Mouse (Mus musculus) lung, postnatal 0 days (tissue): ENCODE data around the gene Xbp1. TPM values are rescaled to one million over a fixed set of nuclear protein-coding genes. Genes with fewer than 3 reads are reported as not detected.
"Not testable (repeated sequence)": the region's sequence is repeated elsewhere in the genome, so short reads cannot be mapped to it uniquely, and the experiment has no call there.

ENCODE experiments used
- ATAC-seq: fragments of 200-750 bp; cut with Nextera tagmentation; 2 replicates; pipeline ENCODE4 v1.8.0; 2017; ENCODE audit warnings: moderate library complexity
- DNase-seq: peaks from one replicate; pipeline ENCODE4 v3.0.0-alpha.2; 2016; ENCODE audit warnings: low spot score
- H3K27ac ChIP-seq: fragments of 300-500 bp; sonication (generic); 2 replicates; pipeline ENCODE4 v1.5.1; 2014; ENCODE audit warnings: antibody characterized with exemption, mild to moderate bottlenecking, low read length, mixed read lengths
- H3K27me3 ChIP-seq: fragments of 300-500 bp; sonication (generic); replicated peaks from 2 replicates; pipeline ENCODE4 v1.6.1; 2014; ENCODE audit warnings: low read length, mixed read lengths; ENCODE audit not compliant: insufficient read depth
- H3K36me3 ChIP-seq: fragments of 300-500 bp; sonication (generic); 2 replicates; pipeline ENCODE4 v1.6.1; 2014; ENCODE audit warnings: low read length, mixed read lengths; ENCODE audit not compliant: insufficient read depth
- H3K4me1 ChIP-seq: fragments of 300-500 bp; sonication (generic); 2 replicates; pipeline ENCODE4 v1.6.1; 2014; ENCODE audit warnings: antibody characterized with exemption, low read depth, low read length, mixed read lengths; ENCODE audit not compliant: insufficient read depth
- H3K4me2 ChIP-seq: fragments of 300-500 bp; sonication (generic); replicated peaks from 2 replicates; pipeline ENCODE4 v1.6.1; 2014; ENCODE audit warnings: low read depth, mild to moderate bottlenecking, low read length, moderate library complexity, mixed read lengths
- H3K4me3 ChIP-seq: fragments of 300-500 bp; sonication (generic); 2 replicates; pipeline ENCODE4 v1.5.1; 2014; ENCODE audit warnings: low read depth, low read length
- H3K9ac ChIP-seq: fragments of 300-500 bp; sonication (generic); replicated peaks from 2 replicates; pipeline ENCODE4 v1.6.1; 2014; ENCODE audit warnings: low read depth, mild to moderate bottlenecking
- H3K9me3 ChIP-seq: fragments of 300-500 bp; sonication (generic); 2 replicates; pipeline ENCODE4 v1.6.1; 2016; ENCODE audit warnings: low read length, mixed read lengths
- CTCF ChIP-seq: IDR thresholded peaks from 2 replicates; pipeline ENCODE4 v1.5.1; 2016; ENCODE audit warnings: antibody characterized with exemption, mild to moderate bottlenecking
- EP300 ChIP-seq: IDR thresholded peaks from 2 replicates; pipeline ENCODE4 v1.6.1; 2016; ENCODE audit warnings: antibody characterized with exemption, mild to moderate bottlenecking, control low read depth
- WGBS: fragments of 180-500 bp; shearing (Covaris S2); extraction: QIAGEN DNeasy Blood & Tissue Kit; methylation state at CpG from one replicate; pipeline ENCODE4 v1.1.7; 2014; 5-methylcytosine and 5-hydroxymethylcytosine counted together
- polyA plus RNA-seq: library from polyadenylated mRNA; unstranded; fragments of >200 nt; fragmentation: Nextera tagmentation; extraction: Ambion mirVana; gene quantifications from 2 replicates; pipeline ENCODE4 v1.2.1, GENCODE M21; 2015

Gene Xbp1
- 211 and 242 TPM in 2 replicates for polyA plus RNA-seq

DNA sequence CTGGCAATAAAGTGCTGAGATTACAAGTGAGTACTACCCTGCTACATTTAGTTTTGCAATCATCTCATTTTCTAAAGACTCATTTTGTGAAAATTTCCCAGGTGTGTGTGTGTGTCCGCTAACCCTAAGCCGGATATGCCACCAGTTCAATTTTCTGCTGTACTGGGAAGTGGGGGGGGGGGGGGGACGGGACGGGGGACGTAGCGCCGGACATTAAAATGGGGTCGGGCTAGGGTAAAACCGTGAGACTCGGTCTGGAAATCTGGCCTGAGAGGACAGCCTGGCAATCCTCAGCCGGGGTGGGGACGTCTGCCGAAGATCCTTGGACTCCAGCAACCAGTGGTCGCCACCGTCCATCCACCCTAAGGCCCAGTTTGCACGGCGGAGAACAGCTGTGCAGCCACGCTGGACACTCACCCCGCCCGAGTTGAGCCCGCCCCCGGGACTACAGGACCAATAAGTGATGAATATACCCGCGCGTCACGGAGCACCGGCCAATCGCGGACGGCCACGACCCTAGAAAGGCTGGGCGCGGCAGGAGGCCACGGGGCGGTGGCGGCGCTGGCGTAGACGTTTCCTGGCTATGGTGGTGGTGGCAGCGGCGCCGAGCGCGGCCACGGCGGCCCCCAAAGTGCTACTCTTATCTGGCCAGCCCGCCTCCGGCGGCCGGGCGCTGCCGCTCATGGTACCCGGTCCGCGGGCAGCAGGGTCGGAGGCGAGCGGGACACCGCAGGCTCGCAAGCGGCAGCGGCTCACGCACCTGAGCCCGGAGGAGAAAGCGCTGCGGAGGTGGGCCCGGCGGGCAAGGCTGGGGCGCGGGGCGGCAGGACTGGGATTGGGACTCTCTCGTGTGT is at the start of gene Xbp1:
Gene Xbp1 (plus strand): TSS at position 248 of the 854 bp plus-strand sequence.
- Histone ChIP-seq H3K27me3 (no peaks in the 10 kb centered on the region), H3K9ac (peak within 1 kb of the TSS; percentile 100), H3K27ac (peak within 1 kb of the TSS; percentile 96), H3K36me3 (peaks cover 26% of the 10 kb centered on the region), H3K4me1 (peaks cover 11% of the 10 kb centered on the region; the same call in 1 of the 2 replicates), H3K4me3 (peak within 1 kb of the TSS; percentile 100), H3K9me3 (no peaks in the 10 kb centered on the region), H3K4me2 (peak within 1 kb of the TSS; percentile 55)
- ATAC-seq (peak; percentile 98), DNase-seq (peak; percentile 97)
- WGBS: under 1% methylated on average over 57 of the region's 72 CpGs
- no peak for TF ChIP-seq CTCF
- no peak for TF ChIP-seq EP300

DNA sequence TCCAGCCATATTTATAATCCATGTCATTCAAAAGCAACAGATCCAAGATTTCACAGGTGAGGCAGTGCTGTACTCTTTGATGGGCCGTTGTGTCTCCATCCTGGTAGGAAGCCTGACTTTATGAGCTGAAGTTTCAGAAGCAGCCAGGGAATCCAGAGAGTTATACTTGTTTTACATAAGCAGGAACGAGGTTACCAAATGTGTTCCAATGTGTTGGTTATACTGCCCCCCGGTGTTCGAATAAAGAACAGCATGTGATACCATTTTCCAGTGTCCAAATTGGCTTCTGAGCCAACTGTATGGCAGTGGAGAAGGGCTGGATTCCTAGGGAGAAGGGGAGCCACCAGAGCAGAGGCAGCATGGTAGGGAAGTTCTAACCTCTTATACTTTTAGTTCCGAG is 46.3 kb upstream of the Xbp1 start:
- ATAC-seq: no peak

DNA sequence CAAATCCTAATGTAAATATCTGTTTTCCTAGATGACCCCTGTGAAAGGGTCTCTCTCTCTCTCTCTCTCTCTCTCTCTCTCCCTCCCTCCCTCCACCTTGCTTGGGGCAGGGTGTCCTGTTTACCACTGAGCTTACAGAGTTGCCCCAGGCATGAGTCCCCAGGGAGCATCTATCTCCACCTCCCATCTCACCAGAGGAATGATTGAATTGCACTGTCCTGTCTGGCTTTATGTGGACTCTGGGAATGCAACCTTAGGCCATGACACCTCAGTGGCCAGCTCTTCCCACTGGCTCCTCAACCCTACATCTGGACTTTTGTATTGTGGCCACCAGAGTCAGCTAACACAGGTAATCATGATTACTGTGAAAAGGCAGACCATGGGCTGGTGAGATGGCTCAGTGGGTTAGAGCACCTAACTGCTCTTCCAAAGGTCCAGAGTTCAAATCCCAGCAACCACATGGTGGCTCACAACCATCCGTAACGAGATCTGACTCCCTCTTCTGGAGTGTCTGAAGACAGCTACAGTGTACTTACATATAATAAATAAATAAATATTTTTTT is 44.8 kb upstream of the Xbp1 start:
- H3K4me1 ChIP-seq, H3K27ac ChIP-seq, H3K36me3 ChIP-seq, DNase-seq, H3K9ac ChIP-seq, H3K4me3 ChIP-seq, H3K27me3 ChIP-seq, H3K4me2 ChIP-seq, H3K9me3 ChIP-seq, ATAC-seq: not testable (repeated sequence)
- WGBS: no CpG with 5 or more reads among the region's 2 CpGs

More for the DNA sequence above, 46.3 kb upstream of the Xbp1 start:
- Histone ChIP-seq H3K9ac (no peak overlapping the region), H3K4me2 (no peak overlapping the region), H3K9me3 (no peaks in the 10 kb centered on the region), H3K27ac (no peak overlapping the region), H3K27me3 (no peaks in the 10 kb centered on the region), H3K36me3 (no peaks in the 10 kb centered on the region), H3K4me3 (no peak overlapping the region), H3K4me1 (no peaks in the 10 kb centered on the region)
- TF ChIP-seq CTCF (peak; percentile 90), EP300 (no peak)
- WGBS: 22% methylated on average over 5 of the region's 5 CpGs
- peak; percentile 84 for DNase-seq

DNA sequence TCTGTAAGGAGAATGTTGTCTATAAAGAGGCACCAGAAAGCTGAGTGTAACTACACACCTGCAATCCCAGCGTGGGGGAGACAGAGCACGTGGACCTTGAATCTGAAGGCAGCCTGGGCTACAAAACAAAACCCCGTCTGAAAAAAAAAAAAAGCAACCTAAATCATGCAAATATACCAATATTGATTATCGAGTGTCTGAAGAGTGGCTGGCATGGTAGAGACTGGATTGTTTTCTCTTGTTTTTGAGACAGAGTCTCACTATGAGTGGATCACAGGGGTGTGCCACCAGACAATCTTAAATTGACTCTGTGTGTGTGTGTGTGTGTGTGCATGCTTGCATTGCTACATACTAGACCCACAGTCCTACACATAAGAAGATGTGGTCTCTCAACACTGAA is 43.7 kb upstream of the Xbp1 start:
- Histone ChIP-seq H3K9me3 (no peaks in the 10 kb centered on the region), H3K4me1 (no peaks in the 10 kb centered on the region), H3K9ac (no peak overlapping the region), H3K4me3 (no peak overlapping the region), H3K36me3 (no peaks in the 10 kb centered on the region), H3K27ac (no peak overlapping the region), H3K4me2 (no peak overlapping the region), H3K27me3 (no peaks in the 10 kb centered on the region)
- TF ChIP-seq CTCF (no peak), EP300 (no peak)
- ATAC-seq: no peak
- WGBS: 87% methylated on average over 4 of the region's 4 CpGs
- DNase-seq: no peak

DNA sequence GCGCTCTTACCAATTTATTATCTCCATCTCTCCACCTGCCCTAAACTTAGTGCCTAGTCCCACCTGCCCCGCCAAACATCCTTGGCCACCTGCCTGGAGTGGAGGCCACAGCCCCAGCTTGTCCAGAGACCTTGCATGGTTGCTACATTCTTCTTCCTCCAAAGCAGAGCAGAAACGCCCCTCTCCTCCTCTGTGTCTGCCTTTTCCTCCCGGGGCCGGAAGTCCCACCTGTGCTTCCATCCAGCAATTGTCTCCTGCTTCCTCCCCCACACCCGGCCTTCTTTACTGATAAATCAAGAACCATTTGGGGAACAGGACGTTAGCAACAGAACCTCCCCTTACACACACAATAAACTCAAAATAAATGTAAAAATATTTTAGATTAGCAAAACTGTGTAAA is 42.3 kb upstream of the Xbp1 start:
- Histone ChIP-seq H3K9ac (no peak overlapping the region), H3K9me3 (no peaks in the 10 kb centered on the region), H3K4me2 (no peak overlapping the region), H3K4me1 (no peaks in the 10 kb centered on the region), H3K36me3 (no peaks in the 10 kb centered on the region), H3K27ac (no peak overlapping the region), H3K27me3 (no peaks in the 10 kb centered on the region), H3K4me3 (no peak overlapping the region)
- no peak for TF ChIP-seq CTCF
- TF ChIP-seq EP300: no peak
- WGBS: 58% methylated on average over 7 of the region's 7 CpGs
- ATAC-seq: no peak
- DNase-seq: no peak

DNA sequence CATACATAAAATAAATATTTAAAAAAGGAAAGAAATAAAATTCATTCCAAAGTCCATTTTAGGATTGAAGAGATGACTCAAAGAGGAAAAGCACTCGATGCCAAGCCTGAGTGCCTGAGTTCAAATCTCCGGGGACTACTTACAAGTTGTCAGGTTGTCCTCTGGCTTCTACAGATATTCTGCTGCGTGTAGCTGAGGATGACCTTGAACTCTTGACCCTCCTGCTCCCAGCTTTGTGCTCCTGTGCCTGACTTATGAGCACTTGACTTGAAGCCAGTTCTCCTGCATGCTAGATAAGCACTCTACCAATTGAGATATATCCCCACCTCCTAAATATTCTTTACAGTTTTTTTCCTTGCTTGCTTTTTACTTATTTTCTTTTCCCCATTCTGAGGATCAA is 41.6 kb upstream of the Xbp1 start:
- Histone ChIP-seq H3K27me3 (no peaks in the 10 kb centered on the region), H3K4me1 (no peaks in the 10 kb centered on the region), H3K4me2 (no peak overlapping the region), H3K9ac (no peak overlapping the region), H3K4me3 (no peak overlapping the region), H3K36me3 (no peaks in the 10 kb centered on the region), H3K27ac (no peak overlapping the region), H3K9me3 (no peaks in the 10 kb centered on the region)
- WGBS: 85% methylated on average over 3 of the region's 3 CpGs
- DNase-seq (no peak), ATAC-seq (no peak)
- no peak for TF ChIP-seq CTCF
- TF ChIP-seq EP300: no peak
